Mouse (Mus musculus) kidney, postnatal 0 days (tissue): ENCODE data around the gene Mier3. TPM values are rescaled to one million over a fixed set of nuclear protein-coding genes. Genes with fewer than 3 reads are reported as not detected.

Experiments used
- ATAC-seq: fragments of 200-750 bp; cut with Nextera tagmentation; replicated peaks from 2 replicates; pipeline ENCODE4 v1.8.0; 2017; ENCODE audit warnings: low read depth, moderate number of reproducible peaks, moderate TSS enrichment, moderate library complexity; ENCODE audit not compliant: low FRiP score
- DNase-seq: peaks from one replicate; pipeline ENCODE4 v3.0.0-alpha.2; 2016; ENCODE audit warnings: low spot score
- H3K27ac ChIP-seq: fragments of 300-500 bp; sonication (generic); 2 replicates; pipeline ENCODE4 v1.5.1; 2014; ENCODE audit warnings: mild to moderate bottlenecking
- H3K27me3 ChIP-seq: fragments of 300-500 bp; sonication (generic); 2 replicates; pipeline ENCODE4 v1.6.1; 2014; ENCODE audit warnings: low read length, mixed read lengths; ENCODE audit not compliant: insufficient read depth
- H3K36me3 ChIP-seq: fragments of 300-500 bp; sonication (generic); 2 replicates; pipeline ENCODE4 v1.6.1; 2014; ENCODE audit warnings: low read length, mixed read lengths; ENCODE audit not compliant: insufficient read depth
- H3K4me1 ChIP-seq: fragments of 300-500 bp; sonication (generic); replicated peaks from 2 replicates; pipeline ENCODE4 v1.6.1; 2014; ENCODE audit warnings: antibody characterized with exemption, low read length, mixed read lengths; ENCODE audit not compliant: insufficient read depth
- H3K4me2 ChIP-seq: fragments of 300-500 bp; sonication (generic); 2 replicates; pipeline ENCODE4 v1.6.1; 2014; ENCODE audit warnings: mild to moderate bottlenecking, low read length, moderate library complexity, mixed read lengths
- H3K4me3 ChIP-seq: fragments of 300-500 bp; sonication (generic); replicated peaks from 2 replicates; pipeline ENCODE4 v1.5.1; 2014; ENCODE audit warnings: low read depth, low read length
- H3K9ac ChIP-seq: fragments of 300-500 bp; sonication (generic); 2 replicates; pipeline ENCODE4 v1.6.1; 2014; ENCODE audit warnings: low read depth, low read length
- H3K9me3 ChIP-seq: fragments of 300-500 bp; sonication (generic); replicated peaks from 2 replicates; pipeline ENCODE4 v1.6.1; 2016; ENCODE audit warnings: low read length, inconsistent platforms, mixed read lengths
- CTCF ChIP-seq: IDR thresholded peaks from 2 replicates; pipeline ENCODE4 v1.5.1; 2016; ENCODE audit warnings: antibody characterized with exemption, low read depth, mild to moderate bottlenecking, moderate library complexity
- WGBS: fragments of 180-500 bp; shearing (Covaris S2); extraction: QIAGEN DNeasy Blood & Tissue Kit; methylation state at CpG from one replicate; pipeline ENCODE4 v1.1.7; 2014; 5-methylcytosine and 5-hydroxymethylcytosine counted together
- polyA plus RNA-seq: library from polyadenylated mRNA; unstranded; fragments of >200 nt; fragmentation: Nextera tagmentation; extraction: Ambion mirVana; gene quantifications from 2 replicates; pipeline ENCODE4 v1.2.1, GENCODE M21; 2015

The Mier3 gene
- polyA plus RNA-seq, 1 experiment from 2014 or later: 14.8 TPM

GRCm38 (mm10) chr13:111660072-111660471, 20.7 kb upstream of the Mier3 start:
- no peaks in the 10 kb centered on the region for H3K4me1 ChIP-seq
- H3K4me3 ChIP-seq: no peak overlapping the region
- no peaks in the 10 kb centered on the region for H3K36me3 ChIP-seq
- H3K9ac ChIP-seq: no peak overlapping the region
- no peaks in the 10 kb centered on the region for H3K27me3 ChIP-seq
- H3K4me2 ChIP-seq: no peak overlapping the region
- no peaks in the 10 kb centered on the region for H3K9me3 ChIP-seq
- WGBS: 19% methylated on average over 13 of the region's 13 CpGs
- DNase-seq (peak; percentile 11), ATAC-seq (0 out of 2 replicates have a peak, but pooled peaks have one; percentile 21)
- TF ChIP-seq CTCF: no peak
- no peak overlapping the region for H3K27ac ChIP-seq

- 68% methylated on average over 3 of the region's 3 CpGs for WGBS
- H3K27me3 ChIP-seq: no peaks in the 10 kb centered on the region
- no peaks in the 10 kb centered on the region for H3K36me3 ChIP-seq
- H3K9ac ChIP-seq: no peak overlapping the region
- TF ChIP-seq CTCF: no peak
- H3K4me2 ChIP-seq: no peak overlapping the region
- H3K9me3 ChIP-seq: no peaks in the 10 kb centered on the region
- no peak overlapping the region for H3K27ac ChIP-seq
- ATAC-seq (no peak), DNase-seq (no peak)
- H3K4me3 ChIP-seq: no peak overlapping the region
- no peaks in the 10 kb centered on the region for H3K4me1 ChIP-seq
These were observed 20.2 kb upstream of the Mier3 start for GRCm38 (mm10) chr13:111660556-111660955.

- Histone ChIP-seq H3K4me3 (no peak overlapping the region), H3K9ac (no peak overlapping the region), H3K9me3 (no peaks in the 10 kb centered on the region), H3K4me1 (no peaks in the 10 kb centered on the region), H3K27ac (no peak overlapping the region), H3K36me3 (no peaks in the 10 kb centered on the region), H3K4me2 (no peak overlapping the region), H3K27me3 (no peaks in the 10 kb centered on the region)
- ATAC-seq (no peak), DNase-seq (no peak)
- no peak for TF ChIP-seq CTCF
- 92% methylated on average over 7 of the region's 7 CpGs for WGBS
These were observed 12.8 kb upstream of the Mier3 start for GRCm38 (mm10) chr13:111668016-111668415.

GRCm38 (mm10) chr13:111676841-111677240, 3.9 kb upstream of the Mier3 start:
- H3K9ac ChIP-seq: no peak overlapping the region
- WGBS: 92% methylated on average over 3 of the region's 3 CpGs
- no peaks in the 10 kb centered on the region; the same call in 1 of the 2 replicates for H3K9me3 ChIP-seq
- no peak overlapping the region for H3K4me3 ChIP-seq
- no peak for ATAC-seq
- DNase-seq: no peak
- H3K27me3 ChIP-seq: no peaks in the 10 kb centered on the region
- TF ChIP-seq CTCF: no peak
- no peak overlapping the region for H3K27ac ChIP-seq
- H3K36me3 ChIP-seq: no peaks in the 10 kb centered on the region
- no peaks in the 10 kb centered on the region for H3K4me1 ChIP-seq
- no peak overlapping the region for H3K4me2 ChIP-seq

GRCm38 (mm10) chr13:111684056-111684625, 3.4 kb downstream of the Mier3 start:
- Histone ChIP-seq H3K4me2 (no peak overlapping the region), H3K27ac (no peak overlapping the region), H3K9me3 (no peaks in the 10 kb centered on the region), H3K9ac (no peak overlapping the region), H3K4me3 (no peak overlapping the region), H3K27me3 (no peaks in the 10 kb centered on the region), H3K36me3 (no peaks in the 10 kb centered on the region), H3K4me1 (peaks cover 5% of the 10 kb centered on the region)
- 38% methylated on average over 5 of the region's 5 CpGs for WGBS
- ATAC-seq (no peak), DNase-seq (no peak)
- TF ChIP-seq CTCF: no peak

GRCm38 (mm10) chr13:111685751-111686462, 5.1 kb downstream of the Mier3 start:
- peak; percentile 93 for DNase-seq
- Histone ChIP-seq H3K9ac (peak overlapping the region; percentile 97), H3K27me3 (no peaks in the 10 kb centered on the region), H3K4me1 (peaks cover 5% of the 10 kb centered on the region), H3K36me3 (no peaks in the 10 kb centered on the region), H3K9me3 (no peaks in the 10 kb centered on the region), H3K27ac (peak overlapping the region; percentile 99), H3K4me3 (peak overlapping the region; percentile 89), H3K4me2 (peak overlapping the region; percentile 96)
- ATAC-seq: peak; percentile 98
- under 1% methylated on average over 66 of the region's 86 CpGs for WGBS
- no peak for TF ChIP-seq CTCF
